Mouse (Mus musculus) megakaryocyte, embryonic 14.5 days (primary cell): ENCODE data around the gene Lamc1.

ENCODE experiments used
- FLI1 ChIP-seq: IDR thresholded peaks from 2 replicates; pipeline ENCODE4 v1.6.1; 2012; ENCODE audit warnings: low read length, inconsistent platforms, mixed read lengths
- GATA1 ChIP-seq: IDR thresholded peaks from 3 replicates; pipeline ENCODE4 v1.6.1; 2012; ENCODE audit warnings: mixed read lengths, low read length, inconsistent platforms, borderline replicate concordance

- no peak for TF ChIP-seq GATA1
- TF ChIP-seq FLI1, result no peak
These were observed 97.0 kb downstream of the Lamc1 start for GRCm38 (mm10) chr1:153235576-153235975.
